Mouse (Mus musculus) left cerebral cortex, adult 9 months (tissue): ENCODE results near the gene Amhr2.

Experiments used
- DNase-seq, 2 experiments: peaks; one replicate each; pipeline ENCODE4 v3.0.0; 2022; ENCODE audit warnings: low spot score in 2 of 2

The Amhr2 gene

DNA sequence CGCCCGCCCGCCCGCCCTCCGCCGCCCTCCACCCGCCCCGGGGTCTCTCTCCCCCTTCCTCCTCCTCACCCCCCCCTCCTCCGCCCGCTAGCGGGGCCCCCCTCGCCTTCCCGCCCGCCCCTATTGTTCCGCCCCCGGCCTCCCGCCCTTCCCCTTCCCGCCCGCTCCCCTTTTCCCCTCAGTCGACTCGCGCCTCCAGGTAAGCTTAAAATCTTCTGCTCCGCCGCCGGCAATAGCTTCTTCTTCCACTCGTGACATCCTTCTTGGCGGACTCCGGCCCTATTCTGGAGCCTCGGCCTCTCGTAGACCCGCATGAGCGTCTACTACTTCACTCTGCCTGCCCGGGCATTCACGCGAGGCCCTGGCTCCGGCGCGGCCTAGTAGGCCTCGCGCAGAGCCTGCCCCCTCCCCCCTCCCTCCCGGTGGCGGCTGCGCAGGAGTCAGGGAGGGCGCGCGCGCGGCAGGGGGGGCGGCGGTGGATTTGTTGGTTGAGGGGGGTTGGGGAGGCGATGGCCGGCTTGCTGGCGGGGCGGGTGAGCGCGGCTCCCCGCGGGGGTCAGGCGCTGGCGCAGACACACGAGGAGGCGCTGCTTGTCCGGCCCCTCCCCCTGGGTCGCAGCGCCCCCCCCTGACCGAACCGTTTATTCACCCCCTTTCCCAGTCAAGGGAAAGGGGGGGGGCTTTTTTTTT, 25.6 kb downstream of the Amhr2 start:
- DNase-seq = peak; percentile 23 to 67

DNA sequence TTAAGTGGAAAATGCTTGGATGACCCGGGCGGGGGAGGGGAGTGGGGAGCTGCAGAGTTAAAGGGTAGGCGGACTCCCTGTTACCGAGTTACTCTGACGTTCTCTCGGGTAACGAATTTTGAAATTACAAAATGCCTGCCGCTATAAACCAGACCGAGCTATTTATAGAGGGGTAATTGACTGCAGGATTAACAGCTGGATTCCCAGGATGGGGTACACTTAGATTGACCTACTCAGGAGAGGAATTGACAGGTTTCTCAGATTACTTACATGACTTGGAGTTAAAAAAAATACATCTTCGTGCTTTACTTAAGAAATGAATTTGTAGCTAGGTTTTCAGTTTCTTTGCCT, 26.1 kb downstream of the Amhr2 start:
- DNase-seq = no peak

GRCm38 (mm10) chr15:102471727-102472126, 26.6 kb downstream of the Amhr2 start:
- no peak for DNase-seq

DNA sequence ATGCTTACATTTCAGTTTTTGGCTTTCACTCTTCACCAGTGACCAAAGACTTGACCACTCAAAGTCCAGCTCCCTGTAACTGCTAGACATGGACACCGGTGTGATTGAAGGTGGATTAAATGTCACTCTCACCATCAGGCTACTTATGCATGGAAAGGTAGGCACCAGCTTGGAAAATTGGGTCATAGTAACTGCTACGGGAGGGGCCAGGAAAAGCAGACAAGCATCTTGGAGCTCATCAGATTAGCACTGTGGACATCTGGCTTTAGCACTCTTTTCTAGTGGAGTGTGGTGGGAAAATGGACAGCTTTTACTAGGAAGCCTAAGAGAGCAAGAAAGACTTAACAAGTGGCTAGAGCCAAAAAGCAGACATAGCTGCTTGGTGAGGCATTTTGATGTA, 28.1 kb downstream of the Amhr2 start:
- no peak for DNase-seq

DNA sequence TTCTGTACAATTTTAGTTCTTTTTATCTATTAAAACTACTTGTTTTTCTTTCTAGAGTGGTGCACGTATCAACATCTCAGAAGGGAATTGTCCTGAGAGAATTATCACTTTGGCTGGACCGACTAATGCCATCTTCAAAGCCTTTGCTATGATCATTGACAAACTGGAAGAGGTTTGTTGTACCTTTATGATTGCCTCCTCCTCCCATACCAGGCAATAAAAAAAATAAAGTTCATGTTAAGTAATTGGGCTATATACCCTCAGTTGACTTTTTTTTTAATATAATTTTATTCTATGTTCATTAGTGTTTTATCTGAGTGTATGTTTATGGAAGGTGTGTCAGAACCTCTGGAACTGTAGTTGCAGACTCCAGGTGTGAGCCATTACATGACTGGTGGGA, 29.4 kb downstream of the Amhr2 start:
- no peak for DNase-seq

- no peak for DNase-seq
Observed at GRCm38 (mm10) chr15:102483136-102483535, 38.0 kb downstream of the Amhr2 start.

DNA sequence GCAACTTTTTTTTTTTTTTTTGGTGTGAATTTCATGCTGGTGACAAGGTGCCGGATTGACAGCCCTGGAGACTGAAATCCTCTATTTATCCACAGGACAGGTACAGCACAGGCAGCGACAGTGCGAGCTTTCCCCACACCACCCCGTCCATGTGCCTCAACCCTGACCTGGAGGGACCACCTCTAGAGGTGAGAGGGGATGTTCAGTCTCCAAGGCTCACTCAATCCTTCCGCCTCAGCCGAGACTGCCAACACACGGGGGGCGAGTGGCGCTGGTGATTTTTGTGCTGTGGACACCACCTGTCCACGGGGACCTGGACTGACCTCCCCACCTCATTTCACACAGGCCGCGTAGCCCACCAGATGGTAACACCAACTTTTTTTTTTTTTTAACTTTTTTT, 40.7 kb downstream of the Amhr2 start:
- DNase-seq = no peak

DNA sequence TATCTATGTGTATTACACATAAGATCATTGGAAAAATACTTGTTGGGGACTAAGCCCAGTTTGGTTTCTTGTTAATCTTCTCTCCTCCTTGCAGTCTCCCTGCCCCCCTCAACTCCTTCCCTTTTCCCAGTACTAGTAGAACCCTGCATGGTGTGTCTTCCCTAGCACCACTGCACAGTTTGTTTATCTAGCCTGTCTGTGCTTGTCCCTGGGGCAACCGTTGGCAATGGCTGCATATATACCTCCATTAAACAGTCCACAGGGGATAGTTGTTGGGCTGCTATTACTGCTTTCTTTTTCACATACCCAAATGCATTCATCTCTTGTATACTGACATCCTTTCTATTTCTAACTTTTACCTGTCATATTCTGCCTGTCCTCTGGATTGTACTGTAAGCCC, 42.5 kb downstream of the Amhr2 start:
- DNase-seq = no peak

DNA sequence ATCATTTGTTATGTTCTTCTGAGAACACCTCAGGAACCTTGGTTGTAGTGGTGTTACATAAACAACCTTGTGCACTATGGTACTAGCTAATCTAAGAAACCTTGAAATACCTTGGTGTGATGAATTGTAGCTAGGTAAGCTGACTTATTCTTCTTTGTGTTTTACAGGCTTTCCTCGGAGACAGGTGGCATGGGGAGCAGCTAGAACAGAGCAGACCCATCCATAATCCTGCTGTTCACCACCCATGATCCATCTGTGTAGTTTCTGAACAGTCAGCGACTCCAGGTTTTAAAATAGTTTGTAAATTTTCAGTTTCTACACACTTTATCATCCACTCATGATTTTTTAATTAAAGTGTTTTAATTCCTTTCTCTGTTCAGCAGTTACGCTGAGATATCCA, 53.2 kb downstream of the Amhr2 start:
- DNase-seq = no peak

GRCm38 (mm10) chr15:102499370-102499769, 54.2 kb downstream of the Amhr2 start:
- no peak for DNase-seq

DNA sequence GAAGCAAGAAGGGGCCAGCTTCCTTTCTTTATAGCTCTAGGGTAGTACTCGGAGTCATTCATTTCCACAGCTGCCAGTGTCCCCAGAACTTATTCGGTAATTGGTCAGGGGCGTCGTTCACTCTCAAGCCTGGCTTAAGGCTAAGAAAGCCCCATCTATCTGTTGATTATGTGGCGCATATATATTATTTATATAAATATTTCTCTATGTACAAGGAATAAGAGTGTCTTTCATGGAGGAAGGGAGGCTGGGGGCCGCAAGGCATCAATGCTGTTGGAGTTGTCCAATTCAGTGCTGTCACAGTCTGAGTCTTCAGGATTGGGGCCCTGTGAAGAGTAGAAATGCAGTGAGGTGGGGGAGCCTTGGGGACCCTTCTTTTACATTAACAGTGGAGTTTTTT, 54.7 kb downstream of the Amhr2 start:
- no peak for DNase-seq

GRCm38 (mm10) chr15:102500479-102500878, 55.3 kb downstream of the Amhr2 start:
- no peak for DNase-seq

DNA sequence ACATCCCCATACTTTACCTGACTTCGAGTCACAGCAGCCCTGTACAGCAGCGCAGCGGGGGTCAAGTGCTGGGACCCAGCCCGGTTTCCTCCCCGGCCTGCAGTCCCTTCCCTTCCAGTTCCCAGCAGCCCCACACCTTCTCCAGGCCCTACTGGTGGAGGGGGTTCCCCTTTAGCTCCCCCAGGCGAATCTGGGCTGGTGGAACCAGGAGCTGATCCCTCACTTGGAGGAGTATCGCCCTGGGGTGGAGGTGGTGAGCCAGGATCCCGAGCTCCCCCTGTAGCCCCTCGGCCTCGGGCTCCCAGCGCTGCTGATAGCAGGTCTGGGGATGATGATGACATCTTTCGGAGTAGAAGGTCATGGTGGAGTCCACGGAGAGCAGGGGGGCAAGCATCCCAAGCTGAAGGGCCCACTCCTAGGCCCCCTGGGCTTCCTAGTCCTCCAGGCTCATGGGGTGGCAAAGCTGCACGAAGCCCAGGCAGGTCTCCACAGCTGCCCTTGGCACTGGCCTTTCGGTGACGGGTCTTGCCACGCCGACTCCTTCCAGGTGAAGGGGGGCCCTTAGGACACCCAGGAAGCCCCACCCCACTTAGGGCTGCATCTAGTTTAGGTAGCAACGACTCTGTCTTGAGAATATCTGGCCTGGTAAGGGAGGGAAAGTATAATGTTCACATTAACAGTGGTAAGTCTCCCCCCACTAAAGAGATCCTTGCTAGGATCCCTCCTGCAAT, 56.1 kb downstream of the Amhr2 start:
- DNase-seq = no peak

- no peak for DNase-seq
Observed at GRCm38 (mm10) chr15:102502254-102502840, 57.2 kb downstream of the Amhr2 start.

GRCm38 (mm10) chr15:102503447-102503846, 58.3 kb downstream of the Amhr2 start, which contains the start of gene Gm10337:
Gm10337 (plus strand) TSS chr15:102503722.
- DNase-seq = no peak
